Mouse (Mus musculus): ENCODE results near the gene Dkk3. TPM values are rescaled to one million over a fixed set of nuclear protein-coding genes. Genes with fewer than 3 reads are reported as not detected.

Gene Dkk3
- polyA plus RNA-seq (2015; fragmentation: Nextera tagmentation; extraction: Ambion mirVana) = 38.5 and 39.8 TPM in 2 replicates

GRCm38 (mm10) chr7:112158942-112159341 is at the start of gene Dkk3:
TSS of gene Dkk3 (minus strand) at chr7:112159057.
- Histone ChIP-seq H3K27ac (ENCODE audit: low read depth, low read length) (peak within 1 kb of the TSS; percentile 15; the same call in 1 of the 2 replicates), H3K27me3 (replicated peaks; ENCODE audit: control insufficient read depth, insufficient read depth, low read length) (peaks cover 4% of the 10 kb centered on the region; the same call in 1 of the 2 replicates), H3K9me3 (ENCODE audit: control insufficient read depth, low read length) (no peaks in the 10 kb centered on the region), H3K9ac (ENCODE audit: low read depth, low read length) (peak within 1 kb of the TSS; percentile 53), H3K4me2 (ENCODE audit: low read length) (peak within 1 kb of the TSS; percentile 51), H3K4me3 (ENCODE audit: low read length) (peak within 1 kb of the TSS; percentile 40), H3K36me3 (ENCODE audit: control insufficient read depth, insufficient read depth, low read length) (no peaks in the 10 kb centered on the region), H3K4me1 (ENCODE audit: control insufficient read depth, insufficient read depth, low read depth, low read length) (peaks cover 19% of the 10 kb centered on the region)
- peak; percentile 21; the same call in 1 of the 2 replicates for ATAC-seq
- WGBS = 4% methylated on average over 20 of the region's 21 CpGs

- 92% methylated on average over 6 of the region's 6 CpGs for WGBS
- Histone ChIP-seq H3K4me3 (ENCODE audit: low read length) (no peak overlapping the region), H3K4me1 (ENCODE audit: control insufficient read depth, insufficient read depth, low read depth, low read length) (peaks cover 3% of the 10 kb centered on the region; the same call in 1 of the 2 replicates), H3K9me3 (ENCODE audit: control insufficient read depth, low read length) (no peaks in the 10 kb centered on the region), H3K9ac (ENCODE audit: low read depth, low read length) (no peak overlapping the region), H3K36me3 (ENCODE audit: control insufficient read depth, insufficient read depth, low read length) (no peaks in the 10 kb centered on the region), H3K4me2 (ENCODE audit: low read length) (no peak overlapping the region), H3K27me3 (replicated peaks; ENCODE audit: control insufficient read depth, insufficient read depth, low read length) (no peaks in the 10 kb centered on the region), H3K27ac (ENCODE audit: low read depth, low read length) (no peak overlapping the region)
- no peak for ATAC-seq
Observed at GRCm38 (mm10) chr7:112207717-112208116, 48.9 kb upstream of the Dkk3 start.

GRCm38 (mm10) chr7:112205513-112205912 is 46.7 kb upstream of the Dkk3 start:
- Histone ChIP-seq H3K9me3 (ENCODE audit: control insufficient read depth, low read length) (no peaks in the 10 kb centered on the region), H3K27ac (ENCODE audit: low read depth, low read length) (no peak overlapping the region), H3K4me3 (ENCODE audit: low read length) (no peak overlapping the region), H3K4me1 (ENCODE audit: control insufficient read depth, insufficient read depth, low read depth, low read length) (peaks cover 3% of the 10 kb centered on the region; the same call in 1 of the 2 replicates), H3K36me3 (ENCODE audit: control insufficient read depth, insufficient read depth, low read length) (no peaks in the 10 kb centered on the region), H3K4me2 (ENCODE audit: low read length) (no peak overlapping the region), H3K27me3 (replicated peaks; ENCODE audit: control insufficient read depth, insufficient read depth, low read length) (no peaks in the 10 kb centered on the region), H3K9ac (ENCODE audit: low read depth, low read length) (no peak overlapping the region)
- 89% methylated on average over 6 of the region's 6 CpGs for WGBS
- ATAC-seq = no peak

- 63% methylated on average over 6 of the region's 6 CpGs for WGBS
Observed at GRCm38 (mm10) chr7:112204380-112204963, 45.6 kb upstream of the Dkk3 start.

GRCm38 (mm10) chr7:112203937-112204336 is 45.1 kb upstream of the Dkk3 start:
- Histone ChIP-seq H3K9me3 (ENCODE audit: control insufficient read depth, low read length) (no peaks in the 10 kb centered on the region), H3K27me3 (replicated peaks; ENCODE audit: control insufficient read depth, insufficient read depth, low read length) (no peaks in the 10 kb centered on the region), H3K36me3 (ENCODE audit: control insufficient read depth, insufficient read depth, low read length) (no peaks in the 10 kb centered on the region), H3K9ac (ENCODE audit: low read depth, low read length) (no peak overlapping the region), H3K4me3 (ENCODE audit: low read length) (no peak overlapping the region), H3K4me1 (ENCODE audit: control insufficient read depth, insufficient read depth, low read depth, low read length) (peaks cover 3% of the 10 kb centered on the region; the same call in 1 of the 2 replicates), H3K4me2 (ENCODE audit: low read length) (no peak overlapping the region), H3K27ac (ENCODE audit: low read depth, low read length) (no peak overlapping the region)
- 67% methylated on average over 5 of the region's 5 CpGs for WGBS
- ATAC-seq = no peak

More at GRCm38 (mm10) chr7:112204380-112204963, 45.6 kb upstream of the Dkk3 start:
- no peak overlapping the region for H3K27ac ChIP-seq (ENCODE audit: low read depth, low read length)
- ATAC-seq = no peak
- H3K9ac ChIP-seq (ENCODE audit: low read depth, low read length) = no peak overlapping the region
- H3K4me3 ChIP-seq (ENCODE audit: low read length) = no peak overlapping the region
- H3K36me3 ChIP-seq (ENCODE audit: control insufficient read depth, insufficient read depth, low read length) = no peaks in the 10 kb centered on the region
- H3K4me1 ChIP-seq (ENCODE audit: control insufficient read depth, insufficient read depth, low read depth, low read length) = peaks cover 3% of the 10 kb centered on the region; the same call in 1 of the 2 replicates
- no peaks in the 10 kb centered on the region for H3K27me3 ChIP-seq (replicated peaks; ENCODE audit: control insufficient read depth, insufficient read depth, low read length)
- no peaks in the 10 kb centered on the region for H3K9me3 ChIP-seq (ENCODE audit: control insufficient read depth, low read length)
- no peak overlapping the region for H3K4me2 ChIP-seq (ENCODE audit: low read length)

GRCm38 (mm10) chr7:112202843-112203242 is 44.0 kb upstream of the Dkk3 start:
- Histone ChIP-seq H3K9me3 (ENCODE audit: control insufficient read depth, low read length) (no peaks in the 10 kb centered on the region), H3K4me2 (ENCODE audit: low read length) (no peak overlapping the region), H3K4me1 (ENCODE audit: control insufficient read depth, insufficient read depth, low read depth, low read length) (peaks cover 3% of the 10 kb centered on the region; the same call in 1 of the 2 replicates), H3K36me3 (ENCODE audit: control insufficient read depth, insufficient read depth, low read length) (no peaks in the 10 kb centered on the region), H3K4me3 (ENCODE audit: low read length) (no peak overlapping the region), H3K27me3 (replicated peaks; ENCODE audit: control insufficient read depth, insufficient read depth, low read length) (no peaks in the 10 kb centered on the region), H3K9ac (ENCODE audit: low read depth, low read length) (no peak overlapping the region), H3K27ac (ENCODE audit: low read depth, low read length) (no peak overlapping the region)
- 85% methylated on average over 5 of the region's 5 CpGs for WGBS
- no peak for ATAC-seq

GRCm38 (mm10) chr7:112202194-112202593 is 43.3 kb upstream of the Dkk3 start:
- no peak overlapping the region for H3K4me2 ChIP-seq (ENCODE audit: low read length)
- no peak for ATAC-seq
- peaks cover 3% of the 10 kb centered on the region; the same call in 1 of the 2 replicates for H3K4me1 ChIP-seq (ENCODE audit: control insufficient read depth, insufficient read depth, low read depth, low read length)
- H3K4me3 ChIP-seq (ENCODE audit: low read length) = no peak overlapping the region
- H3K9ac ChIP-seq (ENCODE audit: low read depth, low read length) = no peak overlapping the region
- no peaks in the 10 kb centered on the region for H3K36me3 ChIP-seq (ENCODE audit: control insufficient read depth, insufficient read depth, low read length)
- WGBS = 54% methylated on average over 4 of the region's 4 CpGs
- no peaks in the 10 kb centered on the region for H3K27me3 ChIP-seq (replicated peaks; ENCODE audit: control insufficient read depth, insufficient read depth, low read length)
- H3K9me3 ChIP-seq (ENCODE audit: control insufficient read depth, low read length) = no peaks in the 10 kb centered on the region
- H3K27ac ChIP-seq (ENCODE audit: low read depth, low read length) = no peak overlapping the region

- no peaks in the 10 kb centered on the region for H3K9me3 ChIP-seq (ENCODE audit: control insufficient read depth, low read length)
- WGBS = 41% methylated on average over 4 of the region's 4 CpGs
- H3K4me1 ChIP-seq (ENCODE audit: control insufficient read depth, insufficient read depth, low read depth, low read length) = peaks cover 3% of the 10 kb centered on the region; the same call in 1 of the 2 replicates
Observed at GRCm38 (mm10) chr7:112200761-112201160, 41.9 kb upstream of the Dkk3 start.

GRCm38 (mm10) chr7:112199343-112199742 is 40.5 kb upstream of the Dkk3 start:
- 49% methylated on average over 3 of the region's 3 CpGs for WGBS

More at GRCm38 (mm10) chr7:112200761-112201160, 41.9 kb upstream of the Dkk3 start:
- no peak for ATAC-seq
- Histone ChIP-seq H3K4me2 (ENCODE audit: low read length) (no peak overlapping the region), H3K4me3 (ENCODE audit: low read length) (no peak overlapping the region), H3K27ac (ENCODE audit: low read depth, low read length) (no peak overlapping the region), H3K9ac (ENCODE audit: low read depth, low read length) (no peak overlapping the region), H3K27me3 (replicated peaks; ENCODE audit: control insufficient read depth, insufficient read depth, low read length) (no peaks in the 10 kb centered on the region), H3K36me3 (ENCODE audit: control insufficient read depth, insufficient read depth, low read length) (no peaks in the 10 kb centered on the region)

More at GRCm38 (mm10) chr7:112199343-112199742, 40.5 kb upstream of the Dkk3 start:
- Histone ChIP-seq H3K36me3 (ENCODE audit: control insufficient read depth, insufficient read depth, low read length) (no peaks in the 10 kb centered on the region), H3K4me3 (ENCODE audit: low read length) (no peak overlapping the region), H3K27ac (ENCODE audit: low read depth, low read length) (no peak overlapping the region), H3K4me2 (ENCODE audit: low read length) (no peak overlapping the region), H3K4me1 (ENCODE audit: control insufficient read depth, insufficient read depth, low read depth, low read length) (peaks cover under 1% of the 10 kb centered on the region; the same call in 1 of the 2 replicates), H3K27me3 (replicated peaks; ENCODE audit: control insufficient read depth, insufficient read depth, low read length) (no peaks in the 10 kb centered on the region), H3K9ac (ENCODE audit: low read depth, low read length) (no peak overlapping the region), H3K9me3 (ENCODE audit: control insufficient read depth, low read length) (no peaks in the 10 kb centered on the region)
- ATAC-seq = no peak
